Mouse (Mus musculus) megakaryocyte, embryonic 14.5 days (primary cell): Measurements from ENCODE around the gene Slc25a11.

Experiments used
- FLI1 ChIP-seq: IDR thresholded peaks from 2 replicates; pipeline ENCODE4 v1.6.1; 2012; ENCODE audit warnings: low read length, inconsistent platforms, mixed read lengths
- GATA1 ChIP-seq: IDR thresholded peaks from 3 replicates; pipeline ENCODE4 v1.6.1; 2012; ENCODE audit warnings: mixed read lengths, low read length, inconsistent platforms, borderline replicate concordance

DNA sequence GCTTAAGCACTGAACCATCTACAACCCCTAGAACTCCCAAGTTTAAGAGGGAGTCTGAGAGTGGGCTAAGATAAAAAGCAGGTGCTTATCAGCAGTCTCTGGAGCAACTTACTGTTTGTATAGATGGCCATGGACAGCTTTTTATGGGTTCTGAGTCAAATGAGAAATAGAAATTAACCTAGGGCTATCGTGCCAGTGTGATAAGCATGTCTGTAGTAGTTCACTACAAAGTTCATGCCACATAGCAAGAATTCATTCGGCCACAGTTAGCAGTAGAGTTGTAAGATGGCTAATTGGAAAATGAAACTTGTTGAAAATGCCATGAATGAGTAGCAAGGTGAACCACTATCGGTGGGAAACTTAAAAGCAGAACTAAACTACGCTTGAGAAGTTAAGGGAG, 1.2 kb upstream of the Slc25a11 start:
- TF ChIP-seq GATA1 (no peak), FLI1 (no peak)
